Mouse (Mus musculus) lung, adult 2 months (tissue): ENCODE data around the gene Slc25a45. TPM values are rescaled to one million over a fixed set of nuclear protein-coding genes. Genes with fewer than 3 reads are reported as not detected.
A peak's percentile ranks its signal among the peaks of the same experiment; 100 is the strongest.

Source experiments
- DNase-seq: peaks from one replicate; pipeline ENCODE4 v3.0.0; 2022
- H3K4me1 ChIP-seq: fragments of 200-500 bp; 2 replicates; pipeline ENCODE4 v1.6.1; 2011; ENCODE audit warnings: low read length; ENCODE audit not compliant: control insufficient read depth, insufficient read depth
- H3K4me3 ChIP-seq: fragments of 200-500 bp; replicated peaks from 2 replicates; pipeline ENCODE3; 2011; ENCODE audit warnings: low read depth, mild to moderate bottlenecking, control low read depth, low read length; ENCODE audit errors: extremely low read depth
- CTCF ChIP-seq: fragments of 200-500 bp; IDR thresholded peaks from 2 replicates; pipeline ENCODE4 v1.5.1; 2011; ENCODE audit warnings: mild to moderate bottlenecking, low read length, control low read depth; ENCODE audit not compliant: insufficient read depth
- POLR2A ChIP-seq: fragments of 200-500 bp; IDR thresholded peaks from 2 replicates; pipeline ENCODE4 v1.6.1; 2011; ENCODE audit warnings: low read depth, mild to moderate bottlenecking, control low read depth, low read length, borderline replicate concordance; ENCODE audit errors: extremely low read depth
- WGBS: fragments of 180-500 bp; shearing (Covaris S2); methylation state at CpG from one replicate; pipeline ENCODE4 v1.1.7; 2018; 5-methylcytosine and 5-hydroxymethylcytosine counted together
- polyA plus RNA-seq: library from polyadenylated mRNA; depleted of rRNA; stranded (reverse); fragments of >200 nt; gene quantifications from 2 replicates; pipeline ENCODE4 v1.2.3, GENCODE M21; 2012

Gene Slc25a45
- polyA plus RNA-seq, 1 experiment, result 26.0 TPM

DNA sequence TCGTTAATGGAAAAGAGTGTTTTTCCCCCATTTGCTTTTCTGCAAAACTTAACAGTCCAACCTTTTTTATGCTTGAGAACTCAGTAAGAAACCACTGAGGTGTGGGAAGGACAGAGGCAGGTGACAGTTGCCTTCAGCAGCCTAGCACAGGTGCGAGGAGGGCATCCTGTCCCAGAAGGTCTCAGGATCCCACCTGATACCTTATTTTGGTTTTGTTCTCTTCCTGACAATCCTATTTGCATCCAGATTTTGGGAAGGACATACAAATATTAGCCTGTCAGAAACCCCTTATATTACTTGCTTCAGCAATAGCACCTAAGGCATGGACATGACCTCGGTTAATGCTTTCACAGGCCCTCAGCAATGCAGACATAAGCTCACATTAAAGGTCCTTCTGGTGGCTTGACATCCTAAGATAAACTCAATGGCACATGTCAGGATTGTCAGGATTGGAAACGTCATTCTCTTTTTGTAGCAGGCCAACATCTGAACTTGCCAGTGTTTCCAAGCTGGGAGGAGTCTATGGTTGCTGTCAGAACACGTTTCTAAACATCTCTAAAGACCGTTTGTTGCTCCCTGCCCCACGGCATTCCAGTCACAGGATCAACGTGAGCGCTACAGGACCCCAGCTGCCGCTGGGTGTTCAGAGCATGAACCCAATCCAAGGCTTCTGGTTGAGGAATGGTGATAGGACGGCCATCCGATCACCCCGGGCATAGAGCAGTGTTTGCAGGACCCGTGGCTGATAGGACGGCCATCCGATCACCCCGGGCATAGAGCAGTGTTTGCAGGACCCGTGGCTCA is 37.3 kb upstream of the Slc25a45 start:
- TF ChIP-seq CTCF (no peak), POLR2A (peak; percentile 95)
- H3K4me3 ChIP-seq, result peak overlapping the region; percentile 50
- H3K4me1 ChIP-seq, result peaks cover 33% of the 10 kb centered on the region
- WGBS, result 41% methylated on average over 18 of the region's 18 CpGs
- peak; percentile 69 for DNase-seq

DNA sequence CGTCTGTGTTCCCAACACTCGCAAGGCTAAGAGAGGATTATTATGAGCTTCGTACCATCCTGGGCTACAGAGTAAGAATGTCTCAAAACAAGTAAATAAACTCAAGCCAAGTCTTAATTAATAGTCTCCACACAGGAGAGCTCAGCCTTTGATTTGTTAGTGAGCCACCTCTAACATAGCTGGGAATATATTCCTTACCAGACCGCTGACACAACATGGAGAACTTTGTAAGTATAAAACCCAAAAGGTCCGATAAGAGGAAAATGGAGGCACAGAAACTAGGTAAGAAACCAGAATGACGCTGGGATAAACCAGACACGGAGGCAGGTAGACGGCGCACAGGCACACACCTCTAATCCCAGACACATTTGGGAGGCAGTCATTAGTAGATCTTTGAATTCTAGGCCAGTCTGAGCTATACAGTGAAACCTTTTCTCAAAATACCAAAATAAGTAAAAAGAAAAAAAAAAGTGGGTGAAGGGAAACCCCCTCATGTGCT is 36.7 kb upstream of the Slc25a45 start:
- DNase-seq, result peak; percentile 17
- Histone ChIP-seq H3K4me1 (peaks cover 33% of the 10 kb centered on the region), H3K4me3 (peak overlapping the region; percentile 60)
- 56% methylated on average over 9 of the region's 9 CpGs for WGBS
- TF ChIP-seq CTCF (no peak), POLR2A (peak; percentile 74; the same call in 1 of the 2 replicates)

DNA sequence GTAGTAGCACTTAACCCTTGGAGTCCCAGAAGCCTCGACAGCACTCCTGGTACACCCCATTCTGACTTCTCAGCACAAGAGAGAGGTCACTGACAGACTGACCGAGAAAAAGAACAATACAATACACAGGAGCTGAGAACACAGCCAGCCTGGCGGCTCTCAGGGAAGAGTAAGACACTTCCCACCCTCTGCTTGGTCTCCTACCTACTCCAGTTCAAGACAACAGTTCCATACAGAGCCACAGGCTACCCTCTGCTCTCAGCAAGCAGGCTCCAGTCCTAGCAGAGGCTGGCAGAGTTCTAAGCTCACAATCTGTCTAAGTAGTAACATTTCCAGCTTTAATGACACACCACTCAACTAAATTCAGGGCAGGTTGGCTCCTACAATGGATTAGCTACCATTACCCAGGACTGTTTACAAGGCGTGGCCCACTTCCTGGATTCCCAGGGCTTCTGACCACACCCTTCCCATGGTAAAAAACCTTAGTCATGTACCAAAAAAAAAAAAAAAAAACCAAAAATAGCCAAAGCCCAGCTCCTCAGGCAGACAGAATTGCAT is 36.1 kb upstream of the Slc25a45 start:
- TF ChIP-seq CTCF (no peak), POLR2A (peak; percentile 95)
- Histone ChIP-seq H3K4me3 (peak overlapping the region; percentile 96), H3K4me1 (peaks cover 33% of the 10 kb centered on the region)
- peak; percentile 63 for DNase-seq
- 12% methylated on average over 4 of the region's 4 CpGs for WGBS

DNA sequence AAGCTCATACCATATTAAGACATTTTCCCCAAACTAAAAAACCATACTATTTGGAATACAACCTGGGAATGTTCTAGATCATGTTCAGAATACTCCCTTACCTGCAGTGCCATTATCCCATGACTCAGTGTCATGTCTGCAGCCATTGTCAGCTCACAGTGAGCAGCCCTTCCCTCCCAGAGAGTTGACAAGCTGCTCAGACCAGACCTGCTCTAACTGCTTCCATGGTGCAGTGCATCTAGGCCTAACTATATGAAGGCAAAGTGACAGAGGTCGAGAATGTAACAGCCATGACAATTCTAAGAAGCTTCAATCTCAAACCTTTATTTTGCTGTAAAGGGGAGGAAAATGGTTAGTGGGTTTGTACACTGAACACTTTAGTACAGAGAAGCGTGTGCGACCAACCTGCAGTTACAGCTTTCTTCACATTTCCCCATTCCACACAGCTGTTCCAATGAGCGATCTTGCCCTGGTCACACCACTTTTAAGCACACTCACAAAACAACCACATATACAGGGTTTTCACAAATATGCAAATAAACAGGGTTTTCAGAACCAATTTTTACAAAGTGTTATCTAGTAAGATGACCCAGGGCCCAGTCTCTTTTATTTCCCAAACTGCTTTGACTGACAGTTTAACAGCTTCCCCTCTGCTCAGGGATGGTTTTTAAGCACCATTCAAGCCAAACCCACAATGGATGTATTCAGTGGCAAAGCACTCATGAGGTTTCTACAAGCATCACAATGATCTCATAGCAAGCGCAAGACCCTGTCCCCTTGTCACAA is 35.4 kb upstream of the Slc25a45 start:
- 0 out of 2 replicates have a peak, but pooled peaks have one; percentile 5 for TF ChIP-seq CTCF
- TF ChIP-seq POLR2A, result peak; percentile 90; the same call in 1 of the 2 replicates
- 22% methylated on average over 5 of the region's 5 CpGs for WGBS
- peak; percentile 37 for DNase-seq
- Histone ChIP-seq H3K4me3 (peak overlapping the region; percentile 96), H3K4me1 (peaks cover 34% of the 10 kb centered on the region)

DNA sequence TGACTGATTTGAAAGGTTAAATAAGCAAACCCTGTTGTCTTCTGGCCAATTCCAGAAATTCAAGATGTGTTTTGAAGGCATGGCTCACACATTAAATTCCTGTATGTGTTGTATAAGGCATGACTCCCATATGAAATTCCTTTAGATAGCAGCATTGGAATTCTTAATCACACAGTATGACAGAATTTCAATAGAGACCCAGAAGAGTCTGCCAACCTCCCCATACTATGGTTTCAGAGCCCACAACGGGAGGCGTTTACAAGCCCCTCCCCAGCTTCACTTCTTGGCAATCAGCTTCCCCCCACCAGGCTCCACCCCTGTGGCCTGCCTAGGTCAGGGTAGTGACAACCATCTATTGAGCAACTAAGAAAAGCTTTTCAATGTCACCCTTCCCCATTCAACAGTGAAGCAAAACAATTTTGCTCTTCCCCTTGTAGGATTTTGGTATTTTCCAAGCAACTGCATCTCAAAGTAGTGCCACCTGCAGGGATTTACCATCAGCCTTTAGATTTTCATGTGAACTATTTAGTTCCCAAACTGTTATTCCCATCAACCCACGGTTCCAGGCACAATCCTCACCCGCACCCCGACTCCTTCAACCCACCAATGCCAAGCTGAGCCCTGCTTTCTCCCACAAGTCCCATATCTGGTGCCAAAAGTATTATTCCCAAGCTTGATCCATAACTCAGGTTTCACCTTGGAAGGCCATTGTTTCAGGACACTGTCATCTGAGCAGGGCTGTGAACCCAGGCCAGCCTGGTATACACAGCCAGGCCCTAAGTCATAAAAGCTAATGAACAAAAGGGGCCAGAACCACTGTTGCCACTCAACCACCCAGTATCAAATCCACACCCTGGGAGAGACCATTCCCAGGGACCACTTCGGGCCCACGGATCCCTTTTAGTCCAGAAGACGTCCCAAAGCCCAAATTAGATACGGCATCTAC is 34.5 kb upstream of the Slc25a45 start:
- H3K4me1 ChIP-seq, result peaks cover 38% of the 10 kb centered on the region
- 29% methylated on average over 9 of the region's 9 CpGs for WGBS
- TF ChIP-seq POLR2A (peak; percentile 79), CTCF (no peak)
- DNase-seq, result peak; percentile 56
- peak overlapping the region; percentile 96 for H3K4me3 ChIP-seq

DNA sequence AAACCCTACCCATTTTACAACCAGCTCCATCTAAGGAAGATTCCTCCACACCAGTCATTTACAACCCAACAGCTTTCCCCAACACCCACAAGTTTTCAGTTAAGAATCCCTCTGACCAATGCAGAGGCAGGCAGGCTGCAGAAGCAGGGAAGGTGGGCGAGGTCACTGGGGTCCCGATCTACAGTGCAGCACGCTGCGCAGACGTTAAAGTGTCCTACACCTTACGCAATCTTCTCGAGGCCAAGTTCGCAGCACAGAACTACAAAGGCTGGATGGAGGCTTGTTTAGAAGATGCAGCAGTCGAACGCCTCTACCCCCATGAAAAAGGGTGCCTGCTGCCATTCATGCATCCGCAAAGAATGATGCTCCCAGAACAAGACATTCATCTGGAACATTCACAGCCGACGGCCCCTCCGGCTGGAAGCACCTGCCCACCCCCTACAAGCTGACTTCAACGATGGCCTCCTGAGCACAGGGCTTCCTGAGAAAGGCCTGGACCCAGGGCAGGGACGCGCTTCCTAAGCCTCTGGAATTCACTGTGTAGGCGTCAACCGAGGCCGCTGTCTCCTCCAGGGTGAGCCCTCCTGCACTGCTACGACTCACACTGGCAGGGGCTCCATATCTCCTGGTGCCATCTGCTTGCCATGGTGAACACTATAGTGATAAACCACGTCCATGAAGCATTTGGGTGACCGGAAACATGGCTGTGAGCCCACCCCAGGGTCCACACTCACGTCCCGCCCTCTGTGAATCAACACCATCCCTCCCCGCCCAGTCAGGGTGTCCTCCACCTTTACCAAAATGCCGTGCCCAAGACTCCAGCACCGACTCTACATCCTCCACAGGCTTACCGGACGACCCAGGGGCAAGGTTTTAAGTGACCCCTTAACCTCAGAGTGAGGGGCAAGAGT is 33.6 kb upstream of the Slc25a45 start:
- Histone ChIP-seq H3K4me1 (peaks cover 42% of the 10 kb centered on the region), H3K4me3 (peak overlapping the region; percentile 96)
- TF ChIP-seq POLR2A, result peak; percentile 67
- no peak for TF ChIP-seq CTCF
- WGBS, result 18% methylated on average over 30 of the region's 30 CpGs
- peak; percentile 71 for DNase-seq

DNA sequence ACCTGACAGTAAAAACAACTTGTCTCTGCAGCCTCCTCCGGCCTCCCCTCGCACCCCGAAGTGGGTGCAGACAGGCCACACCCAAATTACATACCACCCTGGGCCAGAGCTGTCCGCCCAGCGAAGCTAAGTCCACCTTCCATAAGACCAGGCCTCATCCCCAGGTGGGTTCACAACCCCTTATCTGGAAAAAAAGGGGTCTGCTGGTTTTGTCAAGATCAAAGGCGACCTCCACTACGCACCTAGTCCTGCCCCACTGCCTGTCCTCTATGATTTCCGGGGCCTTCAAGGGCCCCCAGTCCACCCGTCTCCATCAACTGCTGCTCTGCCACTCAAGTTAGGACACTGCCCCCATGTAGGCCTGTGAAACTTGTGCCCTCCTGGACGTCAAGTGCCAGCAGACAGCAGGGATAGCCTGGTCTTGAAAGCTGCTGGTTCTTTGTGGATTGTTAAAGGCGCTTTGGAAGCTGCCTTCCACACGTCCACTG is 32.7 kb upstream of the Slc25a45 start:
- Histone ChIP-seq H3K4me1 (peaks cover 42% of the 10 kb centered on the region), H3K4me3 (peak overlapping the region; percentile 96)
- no peak for DNase-seq
- 11% methylated on average over 12 of the region's 12 CpGs for WGBS
- no peak for TF ChIP-seq POLR2A
- TF ChIP-seq CTCF, result no peak
